Comparison of ENCODE assay signal across 12 mouse cellular contexts in genomic region chr4:62644031-62644793, GRCm38 (mm10).
DNase-seq lines count a peak whose midpoint lies in the region; ATAC-seq and TF ChIP-seq lines count a peak whose summit lies in the region.
"Had no signal": no experiment of that assay in that cellular context is flagged by ENCODE, and none has a peak within 500 bp of the region (broad histone marks: within the 10 kb centered on the region; RNA-seq: fewer than 3 reads in every experiment).

No protein-coding gene starts in this region.

- no peak for TF ChIP-seq CTCF in kidney, postnatal 0 days (IDR thresholded peaks at IDR 0.05; ENCODE audit: low read depth)

- DNase-seq in forebrain, embryonic 11.5 days (ENCODE audit: low spot score), result no peak
- peak; percentile 32 for DNase-seq in kidney, postnatal 0 days (ENCODE audit: low spot score)
- DNase-seq in kidney, postnatal 14 days, result no peak
- DNase-seq in embryonic facial prominence, embryonic 10.5 days (ENCODE audit: low spot score), result no peak
- DNase-seq in layer of hippocampus, adult 9-11 months, result peak; percentile 44
- DNase-seq in thymus, adult 18-20 months, result no peak
- no peak for DNase-seq in thymus, postnatal 4 days
- DNase-seq: B cell, adult 2 months had no signal

- no peak overlapping the region for H3K4me2 ChIP-seq in forebrain, embryonic 13.5 days
- no peak overlapping the region for H3K4me2 ChIP-seq in forebrain, embryonic 11.5 days (ENCODE audit: low read depth, low read length, severe bottlenecking)
- H3K4me2 ChIP-seq in kidney, postnatal 0 days (ENCODE audit: low read length), result no peak overlapping the region
- H3K4me2 ChIP-seq: liver, embryonic 11.5 days had no signal

- peaks cover 72% of the 10 kb centered on the region for H3K36me3 ChIP-seq in forebrain, embryonic 13.5 days (ENCODE audit: poor library complexity, severe bottlenecking)
- no peaks in the 10 kb centered on the region for H3K36me3 ChIP-seq in forebrain, embryonic 11.5 days (ENCODE audit: control insufficient read depth, insufficient read depth, low read length)
- no peaks in the 10 kb centered on the region for H3K36me3 ChIP-seq in kidney, postnatal 0 days (ENCODE audit: insufficient read depth, low read length)
- H3K36me3 ChIP-seq in embryonic facial prominence, embryonic 10.5 days (replicated peaks), result 0 out of 2 replicates have a peak, but pooled peaks cover 3% of the 10 kb centered on the region

- ATAC-seq in forebrain, embryonic 13.5 days, result peak; percentile 78
- no peak for ATAC-seq in forebrain, embryonic 11.5 days (replicated peaks; ENCODE audit: low FRiP score)
- no peak for ATAC-seq in kidney, postnatal 0 days (replicated peaks; ENCODE audit: low FRiP score, low read depth)
- ATAC-seq: Patski had no signal

- no peaks in the 10 kb centered on the region for H3K27me3 ChIP-seq in forebrain, embryonic 13.5 days
- H3K27me3 ChIP-seq in forebrain, embryonic 11.5 days (ENCODE audit: control insufficient read depth, insufficient read depth, low read length), result no peaks in the 10 kb centered on the region
- no peaks in the 10 kb centered on the region for H3K27me3 ChIP-seq in kidney, postnatal 0 days (ENCODE audit: insufficient read depth, low read length)
- H3K27me3 ChIP-seq in embryonic facial prominence, embryonic 10.5 days (replicated peaks; ENCODE audit: low read depth, poor library complexity, severe bottlenecking), result peaks cover 8% of the 10 kb centered on the region; the same call in 1 of the 2 replicates
- H3K27me3 ChIP-seq: Patski had no signal

- no peaks in the 10 kb centered on the region for H3K4me1 ChIP-seq in forebrain, embryonic 13.5 days
- no peaks in the 10 kb centered on the region for H3K4me1 ChIP-seq in forebrain, embryonic 11.5 days (replicated peaks; ENCODE audit: control insufficient read depth, insufficient read depth, low read length)
- H3K4me1 ChIP-seq in kidney, postnatal 0 days (replicated peaks; ENCODE audit: insufficient read depth, low read length), result peaks cover 16% of the 10 kb centered on the region; the same call in 1 of the 2 replicates
- peaks cover 46% of the 10 kb centered on the region for H3K4me1 ChIP-seq in embryonic facial prominence, embryonic 10.5 days

- H3K9ac ChIP-seq in forebrain, embryonic 13.5 days, result no peak overlapping the region
- no peak overlapping the region for H3K9ac ChIP-seq in forebrain, embryonic 11.5 days (ENCODE audit: low read length)
- H3K9ac ChIP-seq in kidney, postnatal 0 days (ENCODE audit: low read depth, low read length), result no peak overlapping the region

- no peak overlapping the region for H3K4me3 ChIP-seq in forebrain, embryonic 13.5 days
- H3K4me3 ChIP-seq in forebrain, embryonic 11.5 days (ENCODE audit: low read depth, low read length), result no peak overlapping the region
- no peak overlapping the region for H3K4me3 ChIP-seq in kidney, postnatal 0 days (replicated peaks; ENCODE audit: low read depth, low read length)
- no peak overlapping the region for H3K4me3 ChIP-seq in embryonic facial prominence, embryonic 10.5 days
- H3K4me3 ChIP-seq: megakaryocyte, embryonic 14.5 days had no signal

- no peaks in the 10 kb centered on the region for H3K9me3 ChIP-seq in forebrain, embryonic 13.5 days (replicated peaks)
- no peaks in the 10 kb centered on the region for H3K9me3 ChIP-seq in forebrain, embryonic 11.5 days (ENCODE audit: control insufficient read depth, low read length)
- no peaks in the 10 kb centered on the region for H3K9me3 ChIP-seq in kidney, postnatal 0 days (replicated peaks; ENCODE audit: low read length)
- H3K9me3 ChIP-seq in embryonic facial prominence, embryonic 10.5 days, result no peaks in the 10 kb centered on the region
- H3K9me3 ChIP-seq: megakaryocyte, embryonic 14.5 days had no signal

- WGBS in forebrain, embryonic 13.5 days, result 84% methylated on average over 11 of the region's 11 CpGs
- 90% methylated on average over 11 of the region's 11 CpGs for WGBS in forebrain, embryonic 11.5 days
- WGBS in kidney, postnatal 0 days, result 60% methylated on average over 11 of the region's 11 CpGs
- WGBS in embryonic facial prominence, embryonic 10.5 days, result 78% methylated on average over 11 of the region's 11 CpGs

- H3K27ac ChIP-seq in forebrain, embryonic 13.5 days, result no peak overlapping the region
- H3K27ac ChIP-seq in forebrain, embryonic 11.5 days (ENCODE audit: low read depth, low read length), result no peak overlapping the region
- no peak overlapping the region for H3K27ac ChIP-seq in kidney, postnatal 0 days
- peak overlapping the region; percentile 51 for H3K27ac ChIP-seq in embryonic facial prominence, embryonic 10.5 days (replicated peaks)

Comparison
In these comparisons a context has a peak if more than half of its experiments do, and no peak if none do; other contexts are left out.
1. DNase-seq: peak in kidney, postnatal 0 days (single experiment) and layer of hippocampus, adult 9-11 months (single experiment); none in forebrain, embryonic 11.5 days (single experiment), kidney, postnatal 14 days (single experiment), embryonic facial prominence, embryonic 10.5 days (single experiment), thymus, adult 18-20 months (0 of 2) and thymus, postnatal 4 days (single experiment).